28 mouse cellular contexts compared by ENCODE assay signal in the genomic region with DNA sequence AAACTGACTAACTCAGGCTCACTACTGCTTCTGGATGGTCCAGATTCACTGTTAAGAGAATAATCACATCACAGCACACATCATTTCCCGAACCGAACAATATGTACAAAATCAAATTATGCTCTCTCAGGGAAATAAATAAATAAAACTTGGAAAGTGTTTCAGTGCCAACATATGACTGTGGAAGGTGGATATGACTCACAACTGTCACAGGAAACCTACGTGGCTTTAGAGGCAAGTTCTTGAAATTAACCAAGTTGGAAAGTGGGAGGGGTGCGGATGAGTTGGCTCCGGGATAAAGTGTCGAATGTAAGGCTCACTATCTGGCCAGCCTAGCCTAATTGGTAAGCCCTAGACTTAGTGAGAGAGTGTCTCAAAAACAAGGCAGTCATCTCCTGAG.
A peak's percentile ranks its signal among the peaks of the same experiment; 100 is the strongest.
DNase-seq lines count a peak whose midpoint lies in the region; ATAC-seq and TF ChIP-seq lines count a peak whose summit lies in the region.
"Had no signal": no experiment of that assay in that cellular context is flagged by ENCODE, and none has a peak within 500 bp of the region (broad histone marks: within the 10 kb centered on the region; RNA-seq: fewer than 3 reads in every experiment).

No protein-coding gene starts in this region.

- whole genome bisulfite sequencing in lung, postnatal 0 days: 59% methylated on average over 6 of the region's 6 CpGs
- WGBS in lung, adult 2 months: 45% methylated on average over 6 of the region's 6 CpGs

- no peak for TF ChIP-seq CTCF in lung, postnatal 0 days (IDR thresholded peaks at IDR 0.05)
- TF ChIP-seq CTCF in lung, adult 2 months (IDR thresholded peaks at IDR 0.05; ENCODE audit: insufficient read depth, low read length): no peak

- no peaks in the 10 kb centered on the region for H3K9me3 ChIP-seq in lung, postnatal 0 days (ENCODE audit: low read length)
- H3K9me3 ChIP-seq: embryonic facial prominence, embryonic 13.5 days; embryonic facial prominence, embryonic 15.5 days; forebrain, embryonic 10.5 days; forebrain, embryonic 12.5 days; G1E had no signal

- no peak overlapping the region for H3K27ac ChIP-seq in lung, postnatal 0 days (ENCODE audit: low read length)
- H3K27ac ChIP-seq: embryonic facial prominence, embryonic 13.5 days; embryonic facial prominence, embryonic 15.5 days; forebrain, embryonic 10.5 days; forebrain, embryonic 12.5 days had no signal

- no peak overlapping the region for H3K4me3 ChIP-seq in lung, postnatal 0 days (ENCODE audit: low read depth, low read length)
- H3K4me3 ChIP-seq in lung, adult 2 months (replicated peaks; ENCODE audit: extremely low read depth, low read depth, low read length): no peak overlapping the region
- H3K4me3 ChIP-seq: embryonic facial prominence, embryonic 13.5 days; embryonic facial prominence, embryonic 15.5 days; erythroblast, embryonic 14.5 days; forebrain, embryonic 10.5 days; forebrain, embryonic 12.5 days had no signal

- no peak overlapping the region for H3K4me2 ChIP-seq in lung, postnatal 0 days (replicated peaks; ENCODE audit: low read depth, low read length)
- H3K4me2 ChIP-seq: embryonic facial prominence, embryonic 13.5 days; embryonic facial prominence, embryonic 15.5 days; forebrain, embryonic 12.5 days had no signal

- DNase-seq in frontal cortex, postnatal 10 days (ENCODE audit: low spot score in 2 of 2): no peak
- DNase-seq in lung, postnatal 0 days (ENCODE audit: low spot score): peak; percentile 25
- DNase-seq in lung, adult 2 months: no peak
- DNase-seq in 3T3-L1 (ENCODE audit: low read depth, low spot score) (peak; percentile 27), MN1 (ENCODE audit: low spot score) (peak; percentile 57)
- DNase-seq in thymus, postnatal 36 days: no peak
- DNase-seq in neural tube, embryonic 10.5 days (ENCODE audit: extremely low spot score, low spot score): no peak
- DNase-seq: adrenal gland, adult 2 months; adrenal gland, postnatal 10 days; adrenal gland, postnatal 25 days; B cell, adult 2 months; cerebellum, adult 11-12 months; cerebellum, adult 2 months; cerebellum, adult 9-11 months; cerebellum, postnatal 14 days; cerebellum, postnatal 36 days; embryo, embryonic 11 days had no signal

- no peak for TF ChIP-seq POLR2A in lung, adult 2 months (IDR thresholded peaks at IDR 0.05; ENCODE audit: borderline replicate concordance, extremely low read depth, low read depth, low read length)

- H3K36me3 ChIP-seq in lung, postnatal 0 days (ENCODE audit: insufficient read depth, low read length): no peaks in the 10 kb centered on the region
- H3K36me3 ChIP-seq: embryonic facial prominence, embryonic 13.5 days; embryonic facial prominence, embryonic 15.5 days; forebrain, embryonic 10.5 days; forebrain, embryonic 12.5 days; G1E had no signal

- peak; percentile 59 for TF ChIP-seq EP300 in lung, postnatal 0 days (IDR thresholded peaks at IDR 0.05)

- H3K9ac ChIP-seq in lung, postnatal 0 days (replicated peaks; ENCODE audit: low read depth): no peak overlapping the region
- H3K9ac ChIP-seq: embryonic facial prominence, embryonic 13.5 days; embryonic facial prominence, embryonic 15.5 days; forebrain, embryonic 12.5 days had no signal

- peak; percentile 69 for ATAC-seq in frontal cortex, adult (ENCODE audit: low TSS enrichment)
- no peak; the same call in 1 of the 2 replicates for ATAC-seq in lung, postnatal 0 days
- ATAC-seq: CD4-positive, CD25-positive, alpha-beta regulatory T cell, adult 4 months; forebrain, embryonic 14.5 days; forebrain, embryonic 16.5 days had no signal

- no peaks in the 10 kb centered on the region for H3K4me1 ChIP-seq in lung, postnatal 0 days (ENCODE audit: insufficient read depth, low read depth, low read length)
- peaks cover 3% of the 10 kb centered on the region for H3K4me1 ChIP-seq in lung, adult 2 months (ENCODE audit: control insufficient read depth, insufficient read depth, low read length)
- H3K4me1 ChIP-seq: embryonic facial prominence, embryonic 15.5 days had no signal

- no peaks in the 10 kb centered on the region for H3K27me3 ChIP-seq in lung, postnatal 0 days (replicated peaks; ENCODE audit: insufficient read depth, low read length)
- H3K27me3 ChIP-seq: CH12.LX; embryonic facial prominence, embryonic 15.5 days had no signal

Comparison
In these comparisons a context has a peak if more than half of its experiments do, and no peak if none do; other contexts are left out.
1. DNase-seq: peak in lung, postnatal 0 days (single experiment), 3T3-L1 (single experiment) and MN1 (single experiment); none in frontal cortex, postnatal 10 days (0 of 2), lung, adult 2 months (single experiment), thymus, postnatal 36 days (0 of 2) and neural tube, embryonic 10.5 days (single experiment).